Mouse (Mus musculus) lung, adult 2 months (tissue): Measurements from ENCODE around the gene Kcnq2. TPM values are rescaled to one million over a fixed set of nuclear protein-coding genes. Genes with fewer than 3 reads are reported as not detected.

Source experiments
- DNase-seq: peaks from one replicate; pipeline ENCODE4 v3.0.0; 2022
- H3K4me1 ChIP-seq: fragments of 200-500 bp; 2 replicates; pipeline ENCODE4 v1.6.1; 2011; ENCODE audit warnings: low read length; ENCODE audit not compliant: control insufficient read depth, insufficient read depth
- H3K4me3 ChIP-seq: fragments of 200-500 bp; replicated peaks from 2 replicates; pipeline ENCODE3; 2011; ENCODE audit warnings: low read depth, mild to moderate bottlenecking, control low read depth, low read length; ENCODE audit errors: extremely low read depth
- CTCF ChIP-seq: fragments of 200-500 bp; IDR thresholded peaks from 2 replicates; pipeline ENCODE4 v1.5.1; 2011; ENCODE audit warnings: mild to moderate bottlenecking, low read length, control low read depth; ENCODE audit not compliant: insufficient read depth
- POLR2A ChIP-seq: fragments of 200-500 bp; IDR thresholded peaks from 2 replicates; pipeline ENCODE4 v1.6.1; 2011; ENCODE audit warnings: low read depth, mild to moderate bottlenecking, control low read depth, low read length, borderline replicate concordance; ENCODE audit errors: extremely low read depth
- WGBS: fragments of 180-500 bp; shearing (Covaris S2); methylation state at CpG from one replicate; pipeline ENCODE4 v1.1.7; 2018; 5-methylcytosine and 5-hydroxymethylcytosine counted together
- polyA plus RNA-seq: library from polyadenylated mRNA; depleted of rRNA; stranded (reverse); fragments of >200 nt; gene quantifications from 2 replicates; pipeline ENCODE4 v1.2.3, GENCODE M21; 2012

Kcnq2 gene
- polyA plus RNA-seq, 1 experiment, result 0.02 TPM

GRCm38 (mm10) chr2:181057341-181057740, 77.8 kb downstream of the Kcnq2 start:
- TF ChIP-seq POLR2A (no peak), CTCF (no peak)
- WGBS, result 32% methylated on average over 8 of the region's 8 CpGs
- Histone ChIP-seq H3K4me1 (no peaks in the 10 kb centered on the region), H3K4me3 (no peak overlapping the region)
- no peak for DNase-seq

- DNase-seq, result no peak
- Histone ChIP-seq H3K4me1 (no peaks in the 10 kb centered on the region), H3K4me3 (no peak overlapping the region)
- 92% methylated on average over 1 of the region's 1 CpGs for WGBS
- TF ChIP-seq CTCF (no peak), POLR2A (no peak)
Measured at GRCm38 (mm10) chr2:181052171-181052570, 82.9 kb downstream of the Kcnq2 start.

GRCm38 (mm10) chr2:181048986-181049385, 86.1 kb downstream of the Kcnq2 start:
- Histone ChIP-seq H3K4me3 (no peak overlapping the region), H3K4me1 (no peaks in the 10 kb centered on the region)
- 75% methylated on average over 9 of the region's 9 CpGs for WGBS
- no peak for DNase-seq
- TF ChIP-seq POLR2A (no peak), CTCF (no peak)

DNA sequence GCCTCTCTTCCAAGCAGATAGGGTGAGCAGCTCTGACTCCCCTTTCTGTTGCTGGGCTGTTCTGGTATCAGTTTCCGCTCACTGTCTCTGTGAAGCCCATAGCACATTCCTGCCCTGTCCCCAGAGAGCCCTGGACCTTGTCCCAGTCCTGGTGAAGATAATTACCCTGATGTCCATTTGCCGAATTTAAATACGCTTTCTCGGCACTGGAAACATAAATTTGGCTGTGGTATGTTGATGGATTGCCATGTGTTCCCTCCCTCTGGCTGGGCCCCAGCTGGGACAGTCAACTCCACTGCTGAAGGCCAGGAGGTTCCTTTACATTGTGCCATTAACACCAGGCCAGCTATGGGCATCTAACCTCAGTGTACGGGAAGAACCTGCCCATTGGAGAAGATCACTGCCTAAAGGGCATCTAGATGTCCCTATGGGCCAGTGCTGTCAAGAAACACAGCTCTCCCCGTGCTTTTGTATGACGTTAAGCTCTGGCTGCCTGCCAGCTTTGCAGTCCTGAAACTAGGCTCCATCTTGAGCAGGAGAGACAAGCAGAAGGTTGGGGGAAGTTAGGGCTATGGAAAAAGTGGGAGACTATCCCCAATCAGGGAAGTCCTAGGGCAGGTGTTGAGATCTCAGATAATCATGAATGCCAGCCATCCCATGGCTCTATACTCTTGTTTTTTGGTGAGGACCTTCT, 86.7 kb downstream of the Kcnq2 start:
- H3K4me3 ChIP-seq, result no peak overlapping the region
- H3K4me1 ChIP-seq, result no peaks in the 10 kb centered on the region
- TF ChIP-seq POLR2A (no peak), CTCF (no peak)
- no peak for DNase-seq
- WGBS, result 45% methylated on average over 7 of the region's 7 CpGs

DNA sequence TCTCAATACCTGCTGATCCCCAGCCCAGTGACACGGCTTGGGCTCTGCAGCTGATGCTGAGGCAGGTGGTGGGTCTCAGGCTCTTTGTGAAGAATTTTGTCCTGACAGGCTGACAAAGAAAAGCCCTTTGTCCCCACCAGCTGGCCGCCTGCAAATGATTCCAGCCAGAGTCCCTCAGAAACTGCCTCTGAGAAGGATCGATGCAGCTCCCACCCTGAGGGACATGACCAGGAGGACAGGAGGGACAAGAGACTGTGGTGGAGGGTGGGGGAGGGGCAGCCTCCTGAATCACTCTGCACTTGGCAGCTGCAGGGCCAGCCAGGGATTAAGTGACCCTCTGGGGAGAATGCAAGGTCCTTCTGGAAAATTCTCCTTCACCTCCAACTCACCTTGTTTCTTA, 91.1 kb downstream of the Kcnq2 start:
- 26% methylated on average over 3 of the region's 3 CpGs for WGBS

GRCm38 (mm10) chr2:181043437-181043836, 91.7 kb downstream of the Kcnq2 start, which contains the start of gene Chrna4:
Gene Chrna4 (minus strand): TSS chr2:181043546.
- WGBS, result 38% methylated on average over 3 of the region's 3 CpGs
- Histone ChIP-seq H3K4me1 (no peaks in the 10 kb centered on the region), H3K4me3 (no peak within 1 kb of the TSS)
- TF ChIP-seq POLR2A (no peak), CTCF (no peak)
- DNase-seq, result no peak

More for the DNA sequence above, 91.1 kb downstream of the Kcnq2 start:
- Histone ChIP-seq H3K4me1 (no peaks in the 10 kb centered on the region), H3K4me3 (no peak overlapping the region)
- TF ChIP-seq CTCF (no peak), POLR2A (no peak)
- no peak for DNase-seq

DNA sequence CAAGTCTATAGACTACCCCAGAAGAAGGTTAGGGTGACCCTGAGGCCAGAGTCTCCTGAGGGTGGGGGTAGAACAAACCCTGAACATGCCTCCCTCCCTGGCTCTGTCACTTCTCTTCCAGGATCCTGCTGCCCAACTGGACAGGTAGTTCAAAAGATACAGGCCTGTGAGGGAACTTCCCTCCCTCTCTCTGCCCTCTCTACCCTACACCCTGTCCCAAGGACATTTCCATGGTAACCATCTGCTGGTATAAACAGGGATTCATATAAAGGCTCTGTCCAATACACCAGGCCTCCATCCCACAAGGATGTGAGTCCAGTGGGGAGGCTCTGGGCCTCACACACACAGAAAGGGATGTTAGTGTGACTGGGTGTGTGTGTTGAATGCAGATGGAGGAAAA, 92.7 kb downstream of the Kcnq2 start:
- no peak overlapping the region for H3K4me3 ChIP-seq
- DNase-seq, result no peak
- TF ChIP-seq CTCF (no peak), POLR2A (no peak)
- no peaks in the 10 kb centered on the region for H3K4me1 ChIP-seq

- H3K4me1 ChIP-seq, result no peaks in the 10 kb centered on the region
- H3K4me3 ChIP-seq, result no peak overlapping the region
- 19% methylated on average over 7 of the region's 7 CpGs for WGBS
- TF ChIP-seq CTCF (no peak), POLR2A (no peak)
- no peak for DNase-seq
Measured at GRCm38 (mm10) chr2:181041941-181042340, 93.2 kb downstream of the Kcnq2 start.

GRCm38 (mm10) chr2:181039356-181039680, 95.8 kb downstream of the Kcnq2 start:
- no peak for DNase-seq
- TF ChIP-seq CTCF (no peak), POLR2A (no peak)
- WGBS, result 2% methylated on average over 16 of the region's 16 CpGs
- H3K4me1 ChIP-seq, result no peaks in the 10 kb centered on the region
- H3K4me3 ChIP-seq, result no peak overlapping the region

DNA sequence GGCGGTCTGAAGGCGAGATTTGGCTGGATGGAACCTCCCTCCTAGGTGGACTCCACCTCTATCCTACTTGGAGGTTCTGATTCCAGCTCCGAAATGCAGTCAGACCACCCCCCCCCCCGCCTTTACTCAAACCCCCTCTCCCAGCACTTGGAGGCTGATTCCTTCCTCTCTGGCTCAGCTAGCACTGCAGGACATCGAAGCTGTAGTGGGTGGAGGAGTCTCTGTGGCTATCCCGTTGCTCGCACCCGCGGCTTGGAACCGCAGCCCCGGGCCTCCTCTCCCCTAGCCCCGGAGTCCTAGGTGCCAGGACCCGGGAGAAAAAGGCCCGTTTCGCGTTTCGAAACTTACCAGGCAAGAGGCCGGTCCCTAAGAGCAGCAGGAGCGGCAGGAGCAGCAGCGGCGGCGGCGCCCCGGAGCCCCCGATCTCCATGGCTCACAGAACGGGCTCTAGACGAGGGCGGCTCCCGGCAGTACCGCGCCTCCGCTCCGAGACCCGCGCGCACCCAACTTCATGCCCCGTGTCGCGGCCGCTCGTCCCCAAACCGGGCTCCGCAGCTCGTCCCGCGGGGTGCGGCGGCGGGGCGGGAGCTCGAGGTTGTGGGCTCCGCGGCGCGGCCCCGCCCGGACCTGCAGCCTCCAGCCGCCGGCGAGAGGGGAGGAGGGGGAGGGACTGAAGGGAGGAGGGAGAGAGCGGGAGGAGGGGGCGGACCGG, 96.3 kb downstream of the Kcnq2 start:
- DNase-seq, result no peak
- Histone ChIP-seq H3K4me3 (no peak overlapping the region), H3K4me1 (no peaks in the 10 kb centered on the region)
- TF ChIP-seq POLR2A (no peak), CTCF (no peak)
- 1% methylated on average over 58 of the region's 63 CpGs for WGBS
